Mouse (Mus musculus): ENCODE results near the gene Hnrnph3.

Hnrnph3 gene

DNA sequence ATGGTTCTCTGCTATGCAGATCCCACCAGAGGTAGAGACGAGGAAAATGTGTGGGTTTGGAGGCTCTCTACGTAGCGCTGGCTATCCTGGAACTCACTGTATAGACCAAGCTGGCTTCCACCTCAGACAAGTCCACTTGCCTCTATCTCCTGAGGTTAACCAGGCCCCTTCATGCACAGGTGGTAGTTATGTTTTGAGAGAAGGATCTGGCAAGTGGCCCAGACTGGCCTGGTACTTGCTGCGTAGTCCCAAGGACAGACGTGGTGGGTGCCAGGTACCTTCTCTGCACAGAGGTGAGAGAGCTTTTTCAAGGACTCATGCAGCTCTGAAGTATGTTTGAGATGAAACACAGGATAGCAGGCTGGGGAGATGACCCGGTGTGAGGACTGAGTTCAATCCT lies 39.5 kb downstream of the Hnrnph3 start:
- no peak for DNase-seq (ENCODE audit: low spot score)

DNA sequence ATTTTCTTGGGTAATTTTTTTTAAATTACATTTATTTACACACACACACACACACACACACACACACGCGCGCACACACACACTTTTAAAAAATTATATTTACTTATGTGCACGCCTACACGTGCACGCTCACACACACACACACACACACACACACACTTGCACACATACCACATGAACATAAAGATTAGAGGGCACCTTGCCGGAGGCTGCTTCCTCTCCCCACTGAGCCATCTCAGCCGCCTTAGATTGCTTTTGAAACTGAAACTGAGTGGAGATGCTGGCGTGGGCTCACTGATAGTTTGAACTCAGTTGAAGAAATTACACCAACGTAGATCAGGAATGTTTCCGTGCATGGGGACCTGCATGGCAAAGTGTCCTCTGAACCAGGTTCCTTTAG lies 39.9 kb downstream of the Hnrnph3 start:
- DNase-seq (ENCODE audit: low spot score), result no peak

DNA sequence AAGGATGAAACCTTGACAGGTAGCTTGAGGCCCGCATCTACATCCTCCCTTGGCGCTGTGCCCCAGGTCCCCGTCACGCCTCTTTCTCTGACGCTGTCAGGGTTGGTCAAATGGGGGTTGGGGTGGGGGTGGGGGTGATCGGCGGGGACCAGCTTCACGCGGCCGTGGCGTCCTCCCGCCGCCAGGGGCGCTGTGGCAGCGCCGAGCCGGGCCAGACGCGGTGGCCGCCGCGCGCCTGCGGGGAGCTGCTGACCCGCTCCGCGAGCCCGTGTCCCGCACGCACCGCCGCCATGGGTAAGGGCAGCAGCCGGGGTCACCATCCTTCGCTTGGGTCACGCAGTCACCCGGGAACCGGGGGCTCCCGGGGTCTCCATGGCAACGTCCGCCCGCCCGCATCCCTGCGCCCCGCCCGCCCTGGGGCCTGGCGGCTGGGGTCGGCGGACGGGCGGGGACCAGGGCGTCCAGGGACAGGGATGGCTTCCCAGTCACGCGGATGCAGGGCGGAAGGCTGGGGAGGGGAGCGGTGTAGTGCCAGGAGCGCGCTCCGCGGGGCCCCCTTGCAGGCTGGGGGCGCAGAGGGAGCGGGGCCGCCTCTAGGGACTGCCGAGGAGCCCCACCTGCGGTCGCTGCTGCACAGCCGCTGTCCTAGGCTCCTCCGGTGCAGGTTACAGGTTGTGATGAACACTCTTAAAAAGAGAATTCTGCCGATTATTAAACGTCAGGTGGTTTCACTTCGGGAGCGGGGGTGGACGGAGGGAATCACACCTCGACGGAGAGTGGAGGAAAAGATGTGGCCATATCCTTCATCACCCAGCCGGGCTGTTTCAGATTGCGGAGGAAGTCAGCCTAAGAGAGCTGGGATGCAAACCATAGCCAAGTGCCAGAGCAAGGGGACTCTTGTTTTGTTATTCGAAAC lies 43.7 kb downstream of the Hnrnph3 start, which contains the start of gene Rufy2:
Gene Rufy2, plus strand, starts transcription at position 185 of the 916 bp plus-strand sequence.
- peak; percentile 66 for DNase-seq (ENCODE audit: low spot score)

DNA sequence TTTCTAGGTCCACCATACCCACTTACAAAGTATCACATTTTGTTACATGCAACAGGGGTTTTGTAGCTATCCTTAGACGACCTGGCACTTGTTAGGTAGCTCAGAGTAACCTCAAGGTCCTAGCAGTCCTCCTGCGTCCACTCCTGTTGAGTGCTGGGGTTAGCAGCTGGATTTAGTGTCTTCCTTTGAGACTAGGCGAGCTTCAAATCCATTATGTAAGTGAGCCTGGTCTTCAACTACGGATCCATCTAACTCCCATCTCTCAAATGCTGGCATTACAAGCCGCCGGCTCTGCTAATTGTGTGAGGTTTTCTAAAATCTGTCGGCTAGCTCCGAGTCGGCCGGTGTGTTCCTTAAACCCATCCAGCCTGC lies 44.4 kb downstream of the Hnrnph3 start:
- no peak for DNase-seq (ENCODE audit: low spot score)

DNA sequence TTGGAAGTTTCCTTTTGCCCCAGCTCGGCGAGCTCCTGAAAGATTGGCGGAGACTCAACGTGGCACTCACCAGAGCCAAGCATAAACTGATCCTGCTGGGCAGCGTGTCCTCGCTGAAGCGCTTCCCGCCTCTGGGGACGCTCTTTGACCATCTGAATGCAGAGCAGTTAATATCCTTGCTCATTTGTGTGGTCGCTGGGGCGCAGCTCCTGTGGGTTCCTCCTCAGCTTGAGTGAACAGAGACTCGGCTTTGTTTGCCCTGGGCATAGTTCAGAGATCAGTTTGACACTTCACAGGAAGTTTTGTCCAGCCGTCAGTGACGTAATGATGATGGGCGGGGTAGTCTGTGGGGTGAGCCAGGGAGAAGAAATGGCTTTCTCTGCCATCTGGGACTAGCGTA lies 52.2 kb downstream of the Hnrnph3 start:
- no peak for DNase-seq (ENCODE audit: low spot score)

DNA sequence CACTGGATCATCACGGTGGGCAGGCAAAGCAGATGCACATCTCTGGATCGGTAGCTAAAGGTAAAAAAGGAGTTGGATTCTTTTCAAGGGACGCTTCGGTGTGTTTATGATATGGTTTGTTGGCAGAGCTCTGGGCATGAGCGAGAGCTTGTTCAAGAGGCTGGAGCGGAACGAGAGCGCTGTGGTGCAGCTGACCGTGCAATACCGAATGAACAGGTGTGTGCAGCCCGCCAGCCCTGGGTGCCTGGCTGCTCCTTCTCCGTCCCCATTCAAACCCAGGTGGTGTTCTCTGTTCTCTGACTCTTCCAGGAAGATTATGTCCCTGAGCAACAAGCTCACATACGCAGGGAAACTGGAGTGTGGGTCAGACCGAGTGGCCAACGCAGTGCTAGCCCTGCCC lies 57.7 kb downstream of the Hnrnph3 start:
- no peak for DNase-seq (ENCODE audit: low spot score)

DNA sequence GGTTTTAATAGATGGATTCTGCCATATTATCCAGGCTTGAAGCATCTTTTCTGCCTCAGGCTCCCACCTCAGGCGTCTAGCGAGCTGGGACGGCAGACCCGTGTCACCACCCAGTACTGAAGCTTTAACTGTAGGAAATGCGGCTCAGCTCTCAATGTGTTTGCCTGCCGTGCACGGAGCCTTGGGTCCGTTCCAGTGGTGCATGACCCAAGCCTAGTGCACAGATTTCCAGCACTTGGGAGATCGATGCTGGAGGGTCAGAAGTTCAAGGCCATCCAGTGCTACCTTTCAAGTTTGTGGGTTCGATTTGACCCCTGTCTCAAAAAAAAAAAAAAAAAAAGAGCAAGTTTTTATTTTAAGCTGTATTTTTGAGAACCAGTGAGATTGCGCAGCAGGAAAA lies 58.2 kb downstream of the Hnrnph3 start:
- no peak for DNase-seq (ENCODE audit: low spot score)

All from adipocyte (in vitro differentiated cells).